Mouse (Mus musculus) thymus, adult 2 months (tissue): Measurements from ENCODE around the gene Fcho1. TPM values are rescaled to one million over a fixed set of nuclear protein-coding genes. Genes with fewer than 3 reads are reported as not detected.

Experiments
- DNase-seq: peaks from one replicate; pipeline ENCODE4 v3.0.0; 2021
- H3K27ac ChIP-seq: fragments of 200-500 bp; 2 replicates; pipeline ENCODE4 v1.5.1; 2012; ENCODE audit warnings: low read length, control low read depth; ENCODE audit not compliant: control insufficient read depth, insufficient read depth
- H3K27me3 ChIP-seq: fragments of 200-500 bp; 2 replicates; pipeline ENCODE4 v1.6.1; 2012; ENCODE audit warnings: mild to moderate bottlenecking, low read length, moderate library complexity, mixed read lengths; ENCODE audit not compliant: control insufficient read depth, insufficient read depth
- H3K36me3 ChIP-seq: fragments of 200-500 bp; 2 replicates; pipeline ENCODE4 v1.6.1; 2012; ENCODE audit warnings: mild to moderate bottlenecking, low read length, moderate library complexity; ENCODE audit not compliant: control insufficient read depth, insufficient read depth
- H3K4me1 ChIP-seq: fragments of 200-500 bp; replicated peaks from 2 replicates; pipeline ENCODE4 v1.6.1; 2012; ENCODE audit warnings: low read length; ENCODE audit not compliant: control insufficient read depth, insufficient read depth
- H3K4me3 ChIP-seq: fragments of 200-500 bp; 2 replicates; pipeline ENCODE4 v1.5.1; 2012; ENCODE audit warnings: mild to moderate bottlenecking, low read length, control low read depth, moderate library complexity; ENCODE audit not compliant: control insufficient read depth, insufficient read depth
- CTCF ChIP-seq: fragments of 200-500 bp; IDR thresholded peaks from 2 replicates; pipeline ENCODE4 v1.5.1; 2012; ENCODE audit warnings: mild to moderate bottlenecking, control low read depth, low read length, moderate library complexity, borderline replicate concordance; ENCODE audit not compliant: control insufficient read depth, poor library complexity, insufficient read depth; ENCODE audit errors: extremely low read depth
- POLR2A ChIP-seq: fragments of 200-500 bp; IDR thresholded peaks from 2 replicates; pipeline ENCODE4 v1.6.1; 2012; ENCODE audit warnings: mild to moderate bottlenecking, low read length, control low read depth, moderate library complexity; ENCODE audit not compliant: control insufficient read depth, poor library complexity, insufficient read depth; ENCODE audit errors: extremely low read depth
- WGBS: fragments of 180-500 bp; shearing (Covaris S2); methylation state at CpG from one replicate; pipeline ENCODE4 v1.1.7; 2018; 5-methylcytosine and 5-hydroxymethylcytosine counted together
- polyA plus RNA-seq: library from polyadenylated mRNA; depleted of rRNA; stranded (reverse); fragments of >200 nt; gene quantifications from 2 replicates; pipeline ENCODE4 v1.2.3, GENCODE M21; 2012

The Fcho1 gene
- polyA plus RNA-seq, 1 experiment, result 767 TPM

DNA sequence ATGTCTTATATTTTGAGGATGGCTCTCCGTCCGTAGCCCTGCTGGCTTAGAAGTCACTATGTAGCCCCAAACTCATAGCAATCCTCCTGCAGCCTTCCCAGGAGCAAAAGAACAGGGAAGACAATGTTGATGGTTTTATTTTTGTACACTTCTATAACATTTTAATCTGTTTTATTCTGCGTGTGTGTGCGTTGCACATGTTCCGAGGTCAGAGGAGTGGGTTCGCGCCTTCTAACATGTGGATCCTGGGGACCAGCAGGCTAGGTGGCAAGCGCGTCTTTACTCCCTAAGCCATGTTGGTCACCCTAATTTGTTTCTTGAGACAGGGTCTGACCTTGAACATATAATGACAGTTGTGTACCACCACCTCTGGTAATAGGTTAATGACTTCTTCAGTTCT, 48.7 kb downstream of the Fcho1 start:
- 20% methylated on average over 9 of the region's 9 CpGs for WGBS
- DNase-seq, result no peak
- no peaks in the 10 kb centered on the region for H3K36me3 ChIP-seq
- H3K4me1 ChIP-seq, result peaks cover 23% of the 10 kb centered on the region
- H3K4me3 ChIP-seq, result peak overlapping the region; percentile 67
- TF ChIP-seq CTCF (no peak), POLR2A (no peak)
- H3K27ac ChIP-seq, result peak overlapping the region; percentile 70
- H3K27me3 ChIP-seq, result no peaks in the 10 kb centered on the region

DNA sequence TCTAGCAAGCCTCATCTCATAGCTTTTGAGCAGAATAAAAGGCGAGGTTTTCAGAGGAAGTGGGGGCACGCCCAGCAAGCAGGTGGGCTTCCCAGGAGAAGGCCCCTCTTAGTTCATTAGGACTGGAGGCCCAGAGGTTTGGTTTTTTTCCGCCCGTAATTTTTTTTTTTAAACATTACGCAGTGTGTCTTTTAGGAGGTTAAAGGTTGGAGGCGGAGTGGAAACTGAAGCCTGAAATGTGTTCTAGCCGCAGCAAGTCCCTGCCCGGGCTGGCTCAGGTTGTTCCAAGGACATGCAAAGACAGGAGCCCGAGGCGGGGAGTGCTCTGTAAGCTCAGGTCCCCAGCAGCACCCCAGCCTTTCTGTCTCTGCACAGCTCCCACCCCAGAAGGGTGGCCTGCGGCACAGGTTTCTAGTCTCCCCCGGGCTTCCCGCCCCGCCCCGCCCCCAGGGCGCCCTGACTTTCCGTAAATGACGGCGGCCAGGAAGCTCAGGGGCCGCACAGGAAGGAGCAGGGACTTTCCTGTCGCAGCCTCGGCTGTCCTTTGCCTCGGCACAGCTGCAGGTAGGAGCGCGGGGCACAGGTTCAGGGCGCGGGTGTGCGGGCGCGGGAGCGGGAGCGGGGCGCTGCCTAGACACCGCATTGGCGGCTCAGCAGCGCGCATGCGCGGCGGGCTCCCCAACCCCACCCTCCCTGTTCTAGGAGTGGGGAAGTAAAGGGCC, 49.3 kb downstream of the Fcho1 start, which contains the start of gene Jak3:
TSS of gene Jak3 (plus strand) at position 277 of the 722 bp plus-strand sequence.
- H3K27me3 ChIP-seq, result no peaks in the 10 kb centered on the region
- H3K4me1 ChIP-seq, result peaks cover 26% of the 10 kb centered on the region
- no peaks in the 10 kb centered on the region for H3K36me3 ChIP-seq
- WGBS, result under 1% methylated on average over 40 of the region's 40 CpGs
- TF ChIP-seq CTCF, result 0 out of 2 replicates have a peak, but pooled peaks have one; percentile 37
- 0 out of 2 replicates have a peak, but pooled peaks have one; percentile 33 for TF ChIP-seq POLR2A
- DNase-seq, result peak; percentile 70
- peak within 1 kb of the TSS; percentile 67 for H3K4me3 ChIP-seq
- H3K27ac ChIP-seq, result peak within 1 kb of the TSS; percentile 70

DNA sequence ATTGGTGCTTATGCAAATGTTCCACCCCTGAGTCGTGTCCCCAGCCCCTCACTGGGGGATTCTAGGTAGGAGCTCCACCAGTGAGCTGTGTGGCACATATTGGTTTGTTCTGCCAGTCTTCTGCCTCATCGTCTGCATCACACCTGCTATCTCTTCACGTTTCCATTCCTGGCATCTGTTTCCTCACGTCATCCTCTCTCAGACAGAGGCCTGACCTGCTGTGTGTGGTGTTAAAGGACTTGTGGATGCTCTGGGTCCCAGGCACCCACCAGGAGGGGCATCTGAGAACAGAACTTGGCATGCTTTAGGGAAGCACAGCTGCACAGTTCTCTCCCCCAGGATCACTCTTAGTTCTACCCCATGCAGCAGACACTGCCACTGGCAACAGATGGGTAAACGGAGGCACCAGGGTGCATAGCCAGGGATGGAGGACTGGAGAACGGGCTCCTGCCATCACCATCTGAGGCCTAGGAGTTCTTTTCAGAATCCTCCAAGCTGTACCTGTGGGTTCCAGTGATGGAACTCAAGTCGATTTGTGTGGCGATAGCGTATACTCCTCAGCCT, 50.0 kb downstream of the Fcho1 start:
- WGBS, result 28% methylated on average over 9 of the region's 9 CpGs
- no peak for TF ChIP-seq POLR2A
- TF ChIP-seq CTCF, result no peak
- Histone ChIP-seq H3K4me1 (peaks cover 32% of the 10 kb centered on the region), H3K36me3 (no peaks in the 10 kb centered on the region), H3K27me3 (no peaks in the 10 kb centered on the region; the same call in 1 of the 2 replicates), H3K27ac (peak overlapping the region; percentile 70; the same call in 1 of the 2 replicates), H3K4me3 (peak overlapping the region; percentile 67; the same call in 1 of the 2 replicates)
- DNase-seq, result no peak

DNA sequence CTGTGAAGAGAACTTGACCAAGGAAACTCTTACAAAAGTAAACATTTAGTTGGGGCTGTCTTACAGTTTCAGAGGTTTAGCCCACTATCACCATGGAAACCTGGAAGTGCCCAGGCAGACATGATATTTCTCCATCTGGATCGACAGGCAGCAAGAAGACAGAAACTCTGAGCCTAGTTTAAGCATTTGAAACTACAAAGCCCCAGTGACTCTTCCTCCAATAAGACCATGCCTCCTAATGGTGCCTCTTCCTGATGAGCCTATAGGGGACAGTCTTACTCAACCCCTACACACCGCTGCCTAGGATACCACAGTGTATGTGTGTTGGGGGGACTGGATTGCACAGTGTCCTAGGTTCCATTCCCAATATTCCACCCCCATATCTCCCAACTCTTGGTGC, 51.4 kb downstream of the Fcho1 start:
- no peak for DNase-seq
- no peaks in the 10 kb centered on the region; the same call in 1 of the 2 replicates for H3K27me3 ChIP-seq
- TF ChIP-seq POLR2A, result no peak
- no peak for TF ChIP-seq CTCF
- WGBS, result 98% methylated on average over 2 of the region's 2 CpGs
- no peak overlapping the region for H3K27ac ChIP-seq
- peaks cover 37% of the 10 kb centered on the region for H3K4me1 ChIP-seq
- H3K4me3 ChIP-seq, result no peak overlapping the region
- H3K36me3 ChIP-seq, result no peaks in the 10 kb centered on the region

DNA sequence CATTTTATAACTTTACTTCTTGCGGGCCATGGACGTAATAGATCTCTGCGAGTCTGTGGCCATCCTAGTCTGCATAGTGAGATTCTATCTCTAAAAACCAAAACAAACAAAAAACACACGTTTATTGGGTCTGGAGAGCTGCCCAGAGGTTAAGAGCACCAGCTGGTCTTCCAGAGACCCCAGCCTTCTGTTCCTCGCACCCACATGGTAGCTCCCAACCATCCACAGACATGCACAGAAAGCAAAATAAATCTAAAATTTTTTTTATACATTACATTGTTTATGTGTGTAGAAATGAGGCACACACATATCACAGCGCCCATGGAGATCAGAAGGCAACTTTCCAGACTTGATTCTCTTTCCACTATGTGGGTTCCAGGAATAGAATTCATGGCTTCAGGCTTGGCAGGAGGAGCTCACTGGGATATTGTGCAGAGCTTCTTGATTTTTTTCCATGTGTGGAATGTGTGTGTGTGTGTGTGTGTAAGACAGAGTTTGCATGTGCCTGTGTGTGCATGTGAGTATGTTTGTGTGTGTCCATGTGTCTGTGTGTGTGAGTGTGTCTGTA, 53.3 kb downstream of the Fcho1 start:
- no peaks in the 10 kb centered on the region for H3K36me3 ChIP-seq
- H3K4me3 ChIP-seq, result no peak overlapping the region
- H3K27ac ChIP-seq, result no peak overlapping the region
- TF ChIP-seq CTCF (no peak), POLR2A (no peak)
- peaks cover 39% of the 10 kb centered on the region for H3K4me1 ChIP-seq
- no peak for DNase-seq
- H3K27me3 ChIP-seq, result no peaks in the 10 kb centered on the region; the same call in 1 of the 2 replicates
- 80% methylated on average over 6 of the region's 6 CpGs for WGBS

DNA sequence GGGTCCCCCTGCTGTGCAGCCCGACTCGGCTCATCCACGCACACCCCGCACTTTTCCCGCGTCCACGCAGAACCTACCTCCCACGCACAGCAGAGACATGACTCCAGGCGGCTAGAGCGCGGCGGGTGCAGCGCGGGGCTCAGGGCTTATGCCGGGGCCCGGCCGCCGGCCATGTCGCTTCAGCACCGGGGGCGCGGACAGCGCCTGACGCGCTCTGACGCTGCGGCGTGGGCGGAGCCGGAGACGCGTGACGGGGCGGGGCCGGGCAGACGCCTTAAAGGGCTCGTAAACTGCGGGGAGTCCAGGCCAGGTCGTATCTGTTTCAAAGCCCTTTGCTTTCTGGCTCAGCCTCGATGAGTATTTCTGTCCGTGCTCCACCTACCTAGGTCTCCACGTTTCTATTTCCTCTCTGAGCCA, 54.0 kb downstream of the Fcho1 start, which contains the start of gene Unc13a:
TSS of gene Unc13a (minus strand) at position 209 of the 417 bp plus-strand sequence.
- under 1% methylated on average over 42 of the region's 42 CpGs for WGBS
- H3K27ac ChIP-seq, result no peak within 1 kb of the TSS
- peak within 1 kb of the TSS; percentile 42 for H3K4me3 ChIP-seq
- peaks cover 35% of the 10 kb centered on the region for H3K4me1 ChIP-seq
- peak; percentile 50; the same call in 1 of the 2 replicates for TF ChIP-seq CTCF
- 0 out of 2 replicates have a peak, but pooled peaks have one; percentile 21 for TF ChIP-seq POLR2A
- no peaks in the 10 kb centered on the region for H3K36me3 ChIP-seq
- H3K27me3 ChIP-seq, result no peaks in the 10 kb centered on the region; the same call in 1 of the 2 replicates
- DNase-seq, result peak; percentile 91
